Mouse (Mus musculus): Measurements from ENCODE around the gene Prdm15.

The Prdm15 gene

DNA sequence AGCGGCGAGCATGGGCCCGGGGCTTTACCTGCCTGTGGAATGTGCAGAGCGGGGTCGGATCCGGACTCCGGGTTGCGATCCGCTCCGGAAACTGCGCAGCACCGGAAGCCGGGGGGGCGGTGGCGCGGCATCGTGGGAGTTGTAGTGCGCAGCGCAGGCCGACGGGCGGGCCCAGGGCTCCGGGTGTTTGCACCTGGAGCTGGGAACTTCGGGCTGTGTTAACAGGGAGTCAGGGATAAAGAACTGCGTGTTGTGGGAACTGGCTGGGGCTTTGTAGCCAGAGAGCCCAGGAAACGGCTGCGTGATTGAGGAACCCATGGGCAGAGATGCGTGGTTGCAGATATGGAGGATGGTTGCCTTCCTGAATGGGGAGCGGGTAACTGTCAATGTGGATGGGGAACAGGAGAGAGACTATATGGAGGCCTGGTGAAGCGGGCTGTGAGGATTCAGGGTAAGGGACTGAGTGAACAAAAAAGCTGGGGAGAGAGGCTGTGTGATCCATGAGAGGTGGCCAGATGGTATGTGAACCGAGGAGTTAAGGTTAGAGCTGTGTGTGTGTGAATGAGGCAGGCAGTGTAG, at the start of gene Prdm15:
Gene Prdm15 (minus strand): TSS at position 110 of the 579 bp plus-strand sequence.
- peak; percentile 91 for DNase-seq (ENCODE audit: extremely low spot score)

DNA sequence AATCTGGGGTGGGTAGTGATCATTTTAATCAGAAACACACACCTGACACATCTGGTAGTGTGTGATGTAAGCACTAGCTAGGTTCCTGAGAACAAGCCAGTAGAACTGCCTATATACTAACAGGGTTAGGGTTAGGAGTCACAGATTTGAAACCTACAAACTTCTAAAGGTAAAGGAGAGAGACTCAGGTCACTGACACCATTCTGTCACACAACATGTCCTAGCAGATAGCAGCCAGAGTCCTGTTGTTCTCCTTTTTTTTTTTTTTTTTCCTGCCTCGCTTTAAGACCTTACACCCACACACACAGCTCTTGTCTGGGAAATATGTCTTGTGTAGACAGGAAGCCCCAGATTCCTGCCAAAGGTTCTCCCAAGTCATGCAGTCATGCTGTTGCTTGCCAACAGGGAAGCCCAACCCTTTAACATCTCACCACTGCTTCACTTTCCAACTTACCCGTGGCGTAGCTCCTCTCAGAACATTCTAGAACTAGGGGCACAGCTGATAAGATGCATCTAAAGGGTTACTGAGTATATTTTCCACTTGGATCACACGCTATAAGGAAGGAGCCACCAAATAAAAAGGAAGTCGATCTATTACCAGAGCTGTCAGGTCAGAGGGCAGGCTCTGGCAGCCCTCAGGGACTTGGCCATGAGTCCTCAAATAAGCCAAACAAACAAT, 45.8 kb upstream of the Prdm15 start:
- DNase-seq (ENCODE audit: extremely low spot score) = no peak

DNA sequence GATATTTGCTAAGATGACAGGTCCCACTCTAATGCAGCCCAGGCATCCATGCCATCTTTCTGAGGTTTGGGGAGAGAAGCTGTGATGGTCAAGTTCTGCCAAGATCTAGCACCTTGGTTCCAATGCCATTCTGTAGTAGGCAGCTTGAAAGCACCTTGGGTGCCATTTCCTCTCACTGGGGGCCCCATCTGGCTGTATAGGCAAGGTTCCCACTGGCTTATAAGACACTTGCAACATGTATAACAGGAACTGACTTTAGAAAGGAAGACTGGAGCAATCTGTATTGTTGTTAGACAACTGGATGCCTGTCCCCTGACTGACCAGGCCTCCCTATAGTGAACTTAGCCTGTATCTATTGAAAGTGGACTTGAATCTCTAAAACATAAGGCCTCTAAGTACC, 36.1 kb upstream of the Prdm15 start:
- no peak for DNase-seq (ENCODE audit: extremely low spot score)

DNA sequence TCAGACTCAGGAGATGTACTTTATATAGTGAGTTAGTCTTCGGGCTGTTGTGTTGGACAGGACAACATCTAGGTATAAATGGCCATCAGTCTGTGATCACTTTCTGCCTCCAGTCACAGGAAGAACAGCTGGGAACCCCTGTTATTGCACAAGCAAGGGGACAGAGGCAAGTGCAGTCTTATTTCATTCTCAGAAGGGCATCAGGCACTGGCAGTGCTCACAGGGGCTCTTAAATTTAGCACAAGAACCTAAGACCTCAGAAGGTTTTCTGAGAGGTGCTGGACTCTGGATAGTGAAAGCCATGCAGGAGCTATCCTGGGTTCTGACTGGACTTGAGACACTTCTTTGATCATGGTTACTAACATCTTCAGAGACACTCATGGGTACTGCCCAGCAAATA, 32.0 kb upstream of the Prdm15 start:
- no peak for DNase-seq (ENCODE audit: extremely low spot score)

DNA sequence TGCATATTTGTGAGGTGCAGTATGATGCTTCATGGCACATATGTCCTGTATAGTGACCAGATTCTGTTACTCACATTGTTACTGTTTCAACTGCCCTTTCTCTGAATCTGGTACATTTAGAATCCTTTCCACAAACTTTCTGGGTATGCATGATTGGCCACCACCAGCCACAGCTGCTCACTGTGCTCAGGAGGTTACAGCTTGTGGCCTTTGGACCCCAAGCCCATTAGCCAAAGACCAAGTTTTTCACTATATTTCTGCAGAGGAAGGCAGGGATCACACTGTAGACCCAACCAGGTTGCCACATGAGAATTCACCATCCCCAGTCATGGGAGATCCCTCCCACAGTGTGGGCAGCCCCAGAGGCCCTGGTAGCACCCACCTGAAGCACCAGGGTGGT, 31.2 kb upstream of the Prdm15 start:
- DNase-seq (ENCODE audit: extremely low spot score) = no peak

DNA sequence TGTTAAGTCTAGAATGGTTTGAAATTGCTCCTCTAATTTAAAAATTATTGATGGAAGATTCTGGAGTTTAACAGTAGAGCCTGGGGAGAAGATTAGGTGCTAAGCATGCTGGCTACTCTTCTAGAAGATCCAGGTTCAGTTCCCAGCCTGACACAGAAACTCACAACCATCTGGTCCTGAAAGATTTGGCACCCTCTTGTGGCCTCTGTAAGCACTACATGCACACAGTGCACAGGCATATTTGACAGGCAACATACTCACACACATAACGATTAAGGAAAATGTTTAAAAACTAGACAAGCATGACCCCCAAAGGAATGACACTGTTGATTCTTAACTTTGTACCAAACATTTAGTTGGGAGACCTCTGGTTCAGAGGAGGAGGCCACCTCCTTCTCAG, 27.5 kb upstream of the Prdm15 start:
- DNase-seq (ENCODE audit: extremely low spot score) = peak; percentile 39

DNA sequence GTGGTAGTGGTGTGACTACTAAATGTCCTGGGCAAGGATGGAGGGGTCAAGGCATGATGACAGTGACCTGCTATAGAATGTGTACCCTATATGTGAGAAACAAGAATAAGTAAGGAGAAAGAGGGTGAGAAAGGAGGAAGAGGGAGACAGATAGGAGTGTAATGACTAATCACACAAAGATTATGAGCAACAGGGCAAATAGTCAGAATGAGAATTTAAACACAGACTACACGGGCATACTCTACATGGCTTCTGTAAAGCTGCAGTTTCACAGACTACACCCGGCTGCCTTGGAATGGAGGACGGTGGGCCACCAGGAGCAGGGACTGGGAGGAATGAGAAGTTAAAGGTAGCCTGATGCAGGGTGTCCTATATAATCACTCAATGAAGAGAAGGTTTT, 25.9 kb upstream of the Prdm15 start:
- no peak for DNase-seq (ENCODE audit: extremely low spot score)

DNA sequence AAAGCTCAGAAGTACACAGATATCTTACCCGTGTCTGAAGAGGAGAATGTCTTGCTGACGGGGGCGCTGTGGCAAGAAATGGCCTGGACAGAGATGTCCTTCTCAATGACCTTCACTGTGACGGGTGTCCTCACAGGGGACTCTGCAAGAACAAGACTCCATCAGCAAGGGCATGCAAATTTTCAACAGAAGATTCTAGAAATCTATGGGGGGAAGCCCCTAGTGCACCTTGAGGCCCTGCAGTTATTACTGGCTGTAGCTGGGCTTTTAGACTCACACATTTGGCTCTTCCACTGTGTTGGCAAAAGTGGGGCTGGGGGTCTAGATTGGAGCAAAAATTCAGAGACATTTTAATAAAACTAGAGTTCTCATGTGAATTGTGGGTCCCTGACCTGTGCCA, 23.5 kb upstream of the Prdm15 start:
- DNase-seq (ENCODE audit: extremely low spot score) = no peak

DNA sequence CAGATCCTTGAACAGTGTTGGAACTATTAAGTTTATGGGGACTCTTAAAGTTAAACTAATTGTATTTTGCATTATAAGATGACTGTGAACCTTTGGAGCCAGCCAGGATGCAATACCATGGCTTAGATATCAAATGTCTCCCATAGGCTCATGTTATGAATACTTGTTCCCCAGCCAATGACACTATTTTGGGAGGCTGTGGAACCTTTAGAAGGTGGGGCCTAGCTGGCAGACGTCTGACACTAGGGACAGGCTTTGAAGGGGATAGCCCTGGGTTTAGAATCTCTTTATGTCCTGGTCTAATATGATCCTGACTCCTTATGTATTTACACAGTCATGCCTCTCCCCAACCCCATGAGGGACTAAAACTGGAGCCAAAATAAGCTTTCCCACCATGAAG, 22.7 kb upstream of the Prdm15 start:
- DNase-seq (ENCODE audit: extremely low spot score) = no peak

DNA sequence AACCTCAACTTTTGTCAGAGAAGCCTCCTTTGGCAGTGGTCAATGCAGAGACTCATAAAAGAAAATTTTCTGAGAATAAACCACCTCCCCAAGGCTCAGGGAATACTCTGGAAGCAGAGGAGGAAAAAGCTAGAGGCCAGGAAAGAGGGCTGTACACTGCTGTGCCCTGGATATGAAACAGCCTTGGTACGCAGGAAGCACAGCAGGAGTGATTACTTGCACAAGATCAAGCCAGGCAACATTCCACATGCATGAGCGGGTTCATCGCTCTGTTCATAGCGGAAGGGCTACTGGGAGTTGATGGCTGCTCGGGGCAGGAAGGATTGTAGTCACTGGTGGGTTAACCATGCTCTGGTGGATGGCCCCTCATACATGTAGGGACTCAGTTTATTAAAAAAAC, 21.0 kb upstream of the Prdm15 start:
- DNase-seq (ENCODE audit: extremely low spot score) = no peak

DNA sequence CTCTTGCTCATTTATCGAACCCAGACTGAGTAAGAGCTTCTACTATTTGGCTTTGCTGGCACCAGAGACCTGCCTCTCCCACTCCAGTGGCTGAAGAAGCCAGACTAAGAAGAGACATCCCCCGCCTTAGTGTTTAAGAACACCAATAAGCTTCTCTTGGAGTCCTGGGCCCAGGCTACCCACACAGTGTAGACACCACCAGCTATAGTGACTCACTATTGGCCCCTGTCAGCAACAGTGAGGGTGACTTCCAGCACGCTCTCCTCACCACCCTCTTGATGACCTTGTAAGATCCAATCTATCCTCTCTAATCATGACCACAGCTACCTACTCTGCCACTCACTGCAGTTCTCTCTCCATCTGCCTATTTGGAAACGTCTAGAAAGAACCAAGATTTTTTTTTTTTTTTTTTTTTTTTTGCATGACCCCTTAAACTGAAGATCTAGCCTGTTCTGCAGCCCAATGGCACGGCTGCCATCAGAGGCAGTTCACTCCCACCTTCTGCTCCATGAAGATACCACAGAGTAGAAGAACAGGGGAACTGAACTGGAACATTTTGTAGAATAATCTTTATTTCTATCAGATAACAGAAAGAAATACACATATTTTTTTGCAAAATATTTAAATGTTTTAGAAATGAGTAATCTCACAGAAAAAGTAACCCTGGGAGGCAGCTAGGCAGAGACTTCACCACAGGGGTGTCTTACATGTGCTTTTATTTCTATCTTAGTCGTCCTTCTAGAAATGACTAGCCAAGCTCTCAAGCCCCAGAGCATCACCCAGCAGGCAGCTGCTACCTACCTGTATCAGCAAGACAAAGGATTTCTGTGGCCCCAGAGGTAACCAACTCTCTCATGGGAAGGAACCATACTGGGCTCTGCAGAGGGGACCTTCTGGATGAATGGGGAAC, 17.8 kb upstream of the Prdm15 start:
- no peak for DNase-seq (ENCODE audit: extremely low spot score)

DNA sequence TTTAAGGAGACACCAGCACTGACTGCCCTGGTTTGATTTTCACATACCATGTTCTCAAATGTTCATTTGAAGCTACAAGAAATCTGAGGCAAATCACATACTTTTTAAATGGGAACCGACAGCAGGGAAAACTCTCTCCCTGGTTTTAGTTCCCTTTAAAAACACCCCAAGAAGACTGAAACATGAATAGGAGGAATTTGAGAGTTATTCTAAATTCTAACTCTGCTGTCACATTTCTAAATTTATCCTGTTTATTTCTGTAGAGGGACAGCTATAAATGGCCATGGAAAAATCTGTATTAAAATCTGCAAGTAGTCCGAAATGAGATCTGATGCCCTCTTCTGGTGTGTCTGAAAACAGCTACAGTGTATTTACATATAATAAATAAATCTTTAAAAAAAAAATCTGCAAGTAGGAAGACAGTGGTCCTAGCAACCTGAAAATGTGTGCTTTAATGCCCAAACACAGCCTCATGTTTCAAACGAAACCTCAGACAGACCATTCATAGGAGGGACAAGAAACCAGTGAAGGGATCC, 12.3 kb upstream of the Prdm15 start:
- DNase-seq (ENCODE audit: extremely low spot score) = no peak

DNA sequence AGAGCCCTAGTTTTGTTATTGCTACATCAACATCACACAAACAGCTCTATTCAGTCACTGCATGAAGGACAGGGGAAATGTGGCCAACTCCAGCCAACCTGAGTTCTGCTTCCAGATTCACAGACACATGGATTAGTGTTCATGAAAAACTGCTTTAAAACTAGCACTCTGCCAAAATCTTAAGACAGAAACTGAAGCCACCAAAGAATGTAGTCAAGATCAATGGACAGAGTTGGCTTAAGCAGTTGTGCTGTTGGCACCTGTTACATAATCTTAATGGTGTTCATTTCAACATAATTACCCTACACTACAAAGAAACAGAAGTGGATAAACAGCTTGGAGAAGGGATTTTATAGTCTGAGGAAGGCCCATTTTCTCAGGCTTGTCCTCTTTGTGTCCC, 4.4 kb upstream of the Prdm15 start:
- DNase-seq (ENCODE audit: extremely low spot score) = no peak

DNA sequence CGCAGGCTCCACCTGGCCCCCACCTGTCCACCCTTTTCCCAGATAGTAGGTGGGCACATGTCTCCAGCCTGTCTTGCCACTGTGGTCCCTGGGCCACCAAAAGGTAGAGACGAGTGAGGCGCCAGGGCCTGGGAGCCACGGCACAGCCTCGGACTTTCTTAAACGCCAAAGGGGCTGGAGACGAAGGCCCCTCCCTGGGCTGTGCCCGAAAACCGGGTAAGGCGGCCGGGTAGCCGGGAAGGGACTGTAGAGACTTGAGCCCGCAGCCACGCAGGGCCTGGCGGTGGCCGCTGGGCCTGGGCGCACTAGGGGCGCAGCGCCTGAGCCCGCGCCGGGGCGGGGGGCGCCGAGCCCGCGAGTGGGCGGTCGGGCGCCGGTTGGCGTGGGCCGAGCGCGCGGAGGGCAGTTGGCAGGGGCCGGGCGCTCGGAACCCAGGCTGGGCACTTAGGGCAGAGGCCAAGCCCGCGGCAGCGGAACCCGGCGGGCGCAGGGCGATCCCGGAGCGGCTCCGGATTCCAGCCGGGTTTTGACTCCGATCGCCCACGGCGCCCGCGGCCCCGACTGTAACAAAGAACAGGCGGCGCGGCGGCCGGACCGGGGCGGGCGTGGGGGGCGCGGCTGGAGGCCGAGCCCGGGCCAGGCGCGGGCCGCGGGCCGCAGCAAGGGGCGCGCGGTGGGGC, 449 bp downstream of the Prdm15 start:
- DNase-seq (ENCODE audit: extremely low spot score) = peak; percentile 89

DNA sequence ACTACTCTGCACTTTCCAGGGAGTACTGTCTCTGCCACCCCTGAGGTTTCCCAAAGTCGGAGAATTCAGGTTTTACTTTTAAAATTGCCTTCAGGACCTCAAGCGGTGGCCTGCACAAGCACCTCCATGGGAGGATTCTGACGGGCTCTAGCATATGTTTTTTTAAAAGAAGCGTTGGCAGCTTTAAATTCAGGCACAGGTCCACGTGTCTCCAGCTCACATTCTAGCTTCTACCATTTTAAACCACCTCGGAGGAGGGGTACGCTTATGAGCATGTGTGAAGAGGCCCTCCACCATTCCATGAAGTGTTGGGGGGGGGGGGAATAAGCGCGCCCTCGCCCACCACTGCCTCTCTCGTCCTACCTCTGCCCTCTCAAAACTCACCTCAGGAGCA, 986 bp downstream of the Prdm15 start:
- no peak for DNase-seq (ENCODE audit: extremely low spot score)

DNA sequence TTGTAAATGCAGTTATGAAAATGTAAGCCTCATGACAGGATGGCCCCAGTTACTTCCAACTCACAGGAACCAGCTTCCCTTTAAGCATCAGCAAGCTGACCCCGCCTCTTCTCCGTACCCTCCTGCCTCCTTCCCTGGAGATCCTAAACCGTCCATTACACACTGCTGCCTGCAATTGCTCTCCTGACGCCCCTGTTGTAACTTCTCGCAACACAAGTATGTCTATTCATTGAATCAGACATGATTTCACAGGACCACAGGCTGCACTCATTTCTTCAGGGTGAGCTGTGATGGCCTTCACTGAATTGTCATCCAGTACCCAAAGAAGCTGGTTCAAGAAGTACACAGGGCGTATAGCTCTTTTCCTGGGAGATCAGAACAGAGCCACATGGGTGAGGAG, 2.8 kb downstream of the Prdm15 start:
- DNase-seq (ENCODE audit: extremely low spot score) = no peak

DNA sequence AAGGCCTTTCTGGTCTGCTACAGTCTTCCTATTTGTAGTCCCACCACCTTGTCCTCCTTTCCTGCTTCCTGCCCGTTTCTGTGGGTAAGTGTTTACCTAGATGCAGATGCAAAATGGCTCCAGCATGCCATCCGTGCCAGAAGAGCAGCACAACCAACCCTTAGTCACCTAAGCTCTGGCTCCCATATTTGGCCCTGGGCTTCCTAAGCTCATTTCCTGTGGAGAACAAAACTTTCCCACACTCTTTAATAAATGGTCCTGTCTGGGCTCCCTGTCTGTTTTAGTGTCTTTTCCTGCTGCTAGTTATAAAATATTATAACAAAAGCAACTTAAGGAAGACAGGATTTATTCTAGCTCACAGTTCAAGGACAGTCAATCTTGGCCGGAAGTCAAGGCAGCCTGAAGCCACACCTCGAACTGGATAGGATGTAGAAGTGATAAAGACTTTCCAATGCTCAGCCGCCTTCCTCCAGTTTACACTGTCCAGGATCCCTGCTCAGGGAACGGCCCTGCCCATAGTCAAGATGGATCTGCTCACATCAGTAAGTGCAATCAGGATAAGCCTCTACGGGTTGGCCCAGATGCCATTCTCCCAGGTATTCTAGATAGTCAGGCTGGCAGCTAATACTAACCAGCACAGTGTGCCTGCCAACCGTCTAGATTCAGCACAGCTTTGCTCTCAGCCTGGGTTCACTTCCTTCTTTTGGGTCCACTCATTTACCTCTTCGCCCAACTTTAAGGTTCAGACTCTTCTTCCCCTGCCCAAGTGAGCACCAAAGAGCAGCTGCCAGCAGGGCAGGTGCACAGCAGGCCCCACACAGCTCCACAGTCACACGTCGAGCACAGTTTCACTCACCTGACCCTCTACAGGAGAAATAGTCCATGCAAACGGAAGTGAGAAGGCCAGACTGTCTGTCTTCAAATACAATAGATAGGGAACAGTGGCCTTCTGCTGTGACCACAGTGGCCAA, 6.4 kb downstream of the Prdm15 start:
- no peak for DNase-seq (ENCODE audit: extremely low spot score)

DNA sequence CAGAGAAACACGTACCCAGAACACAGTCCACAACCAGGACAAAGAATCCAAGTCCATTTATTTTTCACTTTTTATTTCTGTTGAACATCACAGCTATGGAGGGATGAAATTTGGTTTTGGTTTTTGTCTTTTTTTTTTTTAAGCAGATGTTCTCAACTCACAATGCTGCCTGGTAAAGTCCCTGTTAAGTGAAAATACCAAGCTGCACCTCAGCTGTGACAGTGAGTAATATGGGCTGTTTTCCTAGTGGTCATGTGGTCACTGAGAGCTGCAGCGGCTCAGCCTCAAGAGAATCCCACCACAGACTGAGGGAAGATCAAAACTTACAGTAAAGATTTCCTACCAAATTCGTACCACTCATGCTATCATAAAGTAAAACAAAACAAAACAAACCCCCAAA, 19.5 kb downstream of the Prdm15 start:
- no peak for DNase-seq (ENCODE audit: extremely low spot score)

DNA sequence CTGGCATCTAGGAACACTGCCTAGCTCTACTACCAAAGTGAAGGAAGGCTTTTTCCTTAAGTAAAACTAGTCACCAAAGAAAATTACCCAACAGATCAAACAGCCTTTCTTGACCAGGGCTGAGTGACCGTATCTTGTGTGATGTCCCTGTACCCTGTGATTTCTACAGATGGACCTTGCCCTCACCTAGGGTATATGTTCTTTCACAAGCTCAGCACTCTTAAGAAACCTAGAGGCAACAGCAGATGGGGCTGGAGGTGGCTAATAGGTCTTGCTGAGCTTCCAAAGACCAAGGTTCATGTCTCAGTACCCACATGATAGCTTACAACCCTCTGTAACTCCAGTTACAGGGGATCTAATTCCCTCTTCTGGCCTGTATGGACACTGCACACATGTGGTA, 23.4 kb downstream of the Prdm15 start:
- no peak for DNase-seq (ENCODE audit: extremely low spot score)

DNA sequence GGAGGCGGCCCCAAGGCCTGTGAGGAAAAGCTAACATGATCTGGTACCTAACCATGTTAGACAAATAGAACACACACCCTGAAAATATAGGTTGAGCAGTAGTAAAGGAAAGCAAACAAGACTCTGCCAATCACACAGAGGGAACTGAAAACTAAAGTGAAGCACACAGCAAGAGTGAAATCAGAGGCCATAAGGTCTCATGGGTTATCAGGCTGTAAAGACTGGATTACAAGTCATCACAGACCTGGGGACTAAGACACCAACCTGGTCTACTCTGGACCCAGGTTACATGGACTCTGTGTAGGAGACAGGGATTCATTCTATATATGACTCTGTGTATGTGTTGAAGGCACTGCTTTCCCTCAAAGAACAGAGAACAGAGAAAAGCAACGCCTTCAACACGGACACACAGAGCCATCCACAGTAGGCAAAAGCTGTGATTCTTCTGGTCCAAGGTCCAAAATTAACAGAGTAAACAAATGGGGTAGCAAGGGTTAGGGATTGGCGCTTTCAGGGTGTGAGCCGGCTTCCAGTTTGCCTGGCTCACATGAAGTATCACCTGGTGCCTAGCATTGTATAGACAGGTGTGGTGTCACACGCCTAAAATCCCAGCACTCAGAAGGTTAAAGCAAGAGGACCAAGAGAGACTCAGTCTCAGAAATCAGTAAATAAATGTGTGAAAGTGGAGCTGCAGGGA, 28.2 kb downstream of the Prdm15 start:
- no peak for DNase-seq (ENCODE audit: extremely low spot score)

Data from embryo, embryonic 9.5 days (tissue).